Mouse (Mus musculus) liver, embryonic 16.5 days (tissue): ENCODE data around the gene Shkbp1. TPM values are rescaled to one million over a fixed set of nuclear protein-coding genes. Genes with fewer than 3 reads are reported as not detected.
A peak's percentile ranks its signal among the peaks of the same experiment; 100 is the strongest.

Source experiments
- ATAC-seq: fragments of 200-750 bp; cut with Nextera tagmentation; 2 replicates; pipeline ENCODE4 v1.8.0; 2017; ENCODE audit warnings: low read depth, mild to moderate bottlenecking, moderate number of reproducible peaks, moderate library complexity
- H3K27ac ChIP-seq: fragments of 300-500 bp; sonication (generic); 2 replicates; pipeline ENCODE4 v1.5.1; 2014; ENCODE audit warnings: mild to moderate bottlenecking, low read length
- H3K27me3 ChIP-seq: fragments of 300-500 bp; sonication (generic); 2 replicates; pipeline ENCODE4 v1.6.1; 2014; ENCODE audit warnings: low read depth, low read length, mixed read lengths; ENCODE audit not compliant: control insufficient read depth, insufficient read depth
- H3K36me3 ChIP-seq: fragments of 300-500 bp; sonication (generic); 2 replicates; pipeline ENCODE4 v1.6.1; 2014; ENCODE audit warnings: mild to moderate bottlenecking; ENCODE audit not compliant: control insufficient read depth, insufficient read depth
- H3K4me1 ChIP-seq: fragments of 300-500 bp; sonication (generic); 2 replicates; pipeline ENCODE4 v1.6.1; 2014; ENCODE audit warnings: low read depth, low read length, mixed read lengths; ENCODE audit not compliant: control insufficient read depth
- H3K4me2 ChIP-seq: fragments of 300-500 bp; sonication (generic); 2 replicates; pipeline ENCODE4 v1.6.1; 2014; ENCODE audit warnings: low read depth, low read length, mixed read lengths
- H3K4me3 ChIP-seq: fragments of 300-500 bp; sonication (generic); 2 replicates; pipeline ENCODE4 v1.5.1; 2014; ENCODE audit warnings: low read depth, mild to moderate bottlenecking, low read length
- H3K9ac ChIP-seq: fragments of 300-500 bp; sonication (generic); 2 replicates; pipeline ENCODE4 v1.6.1; 2014; ENCODE audit warnings: low read depth, low read length
- H3K9me3 ChIP-seq: fragments of 300-500 bp; sonication (generic); replicated peaks from 2 replicates; pipeline ENCODE4 v1.6.1; 2016; ENCODE audit warnings: low read length; ENCODE audit not compliant: control insufficient read depth
- WGBS: fragments of 180-500 bp; shearing (Covaris S2); extraction: QIAGEN DNeasy Blood & Tissue Kit; methylation state at CpG from one replicate; pipeline ENCODE4 v1.1.7; 2014; ENCODE audit not compliant: insufficient replicate concordance; 5-methylcytosine and 5-hydroxymethylcytosine counted together
- polyA plus RNA-seq: library from polyadenylated mRNA; unstranded; fragments of >200 nt; fragmentation: Nextera tagmentation; extraction: Ambion mirVana; gene quantifications from 2 replicates; pipeline ENCODE4 v1.2.1, GENCODE M21; 2015

Shkbp1 gene
- polyA plus RNA-seq, 1 experiment from 2014 or later = 16.1 TPM

GRCm38 (mm10) chr7:27327500-27327899 is 28.3 kb downstream of the Shkbp1 start:
- ATAC-seq = no peak
- Histone ChIP-seq H3K4me2 (no peak overlapping the region), H3K27me3 (peaks cover 90% of the 10 kb centered on the region), H3K4me1 (peaks cover 16% of the 10 kb centered on the region), H3K9ac (no peak overlapping the region), H3K36me3 (no peaks in the 10 kb centered on the region), H3K9me3 (no peaks in the 10 kb centered on the region), H3K27ac (no peak overlapping the region), H3K4me3 (no peak overlapping the region)
- 72% methylated on average over 8 of the region's 8 CpGs for WGBS

- H3K36me3 ChIP-seq = no peaks in the 10 kb centered on the region
- no peak overlapping the region for H3K4me3 ChIP-seq
- peaks cover 16% of the 10 kb centered on the region for H3K4me1 ChIP-seq
- 37% methylated on average over 34 of the region's 34 CpGs for WGBS
- no peaks in the 10 kb centered on the region for H3K9me3 ChIP-seq
- no peak for ATAC-seq
- H3K27me3 ChIP-seq = peaks cover 78% of the 10 kb centered on the region
- H3K9ac ChIP-seq = no peak overlapping the region
- H3K27ac ChIP-seq = no peak overlapping the region
- H3K4me2 ChIP-seq = peak overlapping the region; percentile 26; the same call in 1 of the 2 replicates
These were observed 29.5 kb downstream of the Shkbp1 start for GRCm38 (mm10) chr7:27326101-27326880.

GRCm38 (mm10) chr7:27325697-27326096 is 30.1 kb downstream of the Shkbp1 start:
- Histone ChIP-seq H3K4me1 (peaks cover 10% of the 10 kb centered on the region), H3K27ac (no peak overlapping the region), H3K4me3 (no peak overlapping the region), H3K27me3 (peaks cover 72% of the 10 kb centered on the region), H3K9ac (no peak overlapping the region), H3K4me2 (peak overlapping the region; percentile 26; the same call in 1 of the 2 replicates), H3K9me3 (no peaks in the 10 kb centered on the region), H3K36me3 (no peaks in the 10 kb centered on the region)
- 3% methylated on average over 24 of the region's 24 CpGs for WGBS
- ATAC-seq = no peak

- Histone ChIP-seq H3K4me1 (peaks cover 3% of the 10 kb centered on the region), H3K4me3 (no peak overlapping the region), H3K9ac (no peak overlapping the region), H3K9me3 (no peaks in the 10 kb centered on the region), H3K27me3 (peaks cover 65% of the 10 kb centered on the region), H3K27ac (no peak overlapping the region), H3K36me3 (no peaks in the 10 kb centered on the region), H3K4me2 (no peak overlapping the region)
- no peak for ATAC-seq
- WGBS = 54% methylated on average over 19 of the region's 20 CpGs
These were observed 30.9 kb downstream of the Shkbp1 start for GRCm38 (mm10) chr7:27324928-27325327.

GRCm38 (mm10) chr7:27324161-27324560 is 31.7 kb downstream of the Shkbp1 start:
- Histone ChIP-seq H3K4me1 (no peaks in the 10 kb centered on the region; the same call in 1 of the 2 replicates), H3K4me2 (no peak overlapping the region), H3K9me3 (no peaks in the 10 kb centered on the region), H3K27me3 (peaks cover 57% of the 10 kb centered on the region), H3K36me3 (no peaks in the 10 kb centered on the region), H3K9ac (no peak overlapping the region), H3K4me3 (no peak overlapping the region), H3K27ac (no peak overlapping the region)
- WGBS = 73% methylated on average over 11 of the region's 11 CpGs
- ATAC-seq = no peak

- Histone ChIP-seq H3K4me1 (no peaks in the 10 kb centered on the region; the same call in 1 of the 2 replicates), H3K9me3 (no peaks in the 10 kb centered on the region), H3K27me3 (peaks cover 45% of the 10 kb centered on the region), H3K27ac (no peak overlapping the region), H3K4me2 (no peak overlapping the region), H3K36me3 (no peaks in the 10 kb centered on the region), H3K4me3 (no peak overlapping the region), H3K9ac (no peak overlapping the region)
- ATAC-seq = no peak
- WGBS = 73% methylated on average over 5 of the region's 5 CpGs
These were observed 32.8 kb downstream of the Shkbp1 start for GRCm38 (mm10) chr7:27323001-27323400.

- Histone ChIP-seq H3K27me3 (peaks cover 38% of the 10 kb centered on the region), H3K4me2 (no peak overlapping the region), H3K36me3 (no peaks in the 10 kb centered on the region), H3K4me1 (no peaks in the 10 kb centered on the region; the same call in 1 of the 2 replicates), H3K9me3 (no peaks in the 10 kb centered on the region), H3K27ac (no peak overlapping the region), H3K9ac (no peak overlapping the region), H3K4me3 (no peak overlapping the region)
- ATAC-seq = no peak
- 28% methylated on average over 11 of the region's 13 CpGs for WGBS
These were observed 33.5 kb downstream of the Shkbp1 start for GRCm38 (mm10) chr7:27322291-27322690.

GRCm38 (mm10) chr7:27319411-27319810 is 36.4 kb downstream of the Shkbp1 start:
- Histone ChIP-seq H3K9ac (no peak overlapping the region), H3K4me1 (no peaks in the 10 kb centered on the region), H3K27me3 (peaks cover 10% of the 10 kb centered on the region), H3K4me2 (no peak overlapping the region), H3K27ac (no peak overlapping the region), H3K36me3 (no peaks in the 10 kb centered on the region), H3K9me3 (peaks cover 2% of the 10 kb centered on the region; the same call in 1 of the 2 replicates), H3K4me3 (no peak overlapping the region)
- WGBS = 72% methylated on average over 22 of the region's 22 CpGs
- ATAC-seq = no peak

GRCm38 (mm10) chr7:27315958-27316357 is 39.9 kb downstream of the Shkbp1 start:
- WGBS = 51% methylated on average over 7 of the region's 7 CpGs
- H3K9me3 ChIP-seq = peaks cover 3% of the 10 kb centered on the region; the same call in 1 of the 2 replicates
- H3K4me1 ChIP-seq = no peaks in the 10 kb centered on the region
- no peak for ATAC-seq
- no peak overlapping the region for H3K27ac ChIP-seq
- no peak overlapping the region for H3K4me2 ChIP-seq
- H3K9ac ChIP-seq = no peak overlapping the region
- no peak overlapping the region for H3K4me3 ChIP-seq
- H3K36me3 ChIP-seq = no peaks in the 10 kb centered on the region
- H3K27me3 ChIP-seq = 0 out of 2 replicates have a peak, but pooled peaks cover 4% of the 10 kb centered on the region
